Mouse (Mus musculus) erythroblast, adult 5-6 weeks (primary cell): ENCODE measurements around the gene Slc7a11. TPM values are rescaled to one million over a fixed set of nuclear protein-coding genes. Genes with fewer than 3 reads are reported as not detected.

Experiments
- ATAC-seq: replicated peaks from 2 replicates; pipeline ENCODE4 v1.8.0; 2016; ENCODE audit warnings: moderate number of reproducible peaks, mild to moderate bottlenecking, moderate TSS enrichment, inconsistent platforms; ENCODE audit not compliant: poor library complexity, low FRiP score, severe bottlenecking
- total RNA-seq, 2 experiments: library from RNA; stranded (forward) in 1 of 2; stranded (reverse) in 1 of 2; fragments of 150-400 nt in 1 of 2; fragments of 200-764, 138-1000 nt in 1 of 2; gene quantifications; 2 replicates each; pipeline versions ENCODE4 v1.2.3 to v1.2.4; 2015 to 2017; ENCODE audit warnings: low replicate concordance in 2 of 2

The Slc7a11 gene
- total RNA-seq, 2 experiments from 2014 or later = 2.5 to 4.2 TPM

DNA sequence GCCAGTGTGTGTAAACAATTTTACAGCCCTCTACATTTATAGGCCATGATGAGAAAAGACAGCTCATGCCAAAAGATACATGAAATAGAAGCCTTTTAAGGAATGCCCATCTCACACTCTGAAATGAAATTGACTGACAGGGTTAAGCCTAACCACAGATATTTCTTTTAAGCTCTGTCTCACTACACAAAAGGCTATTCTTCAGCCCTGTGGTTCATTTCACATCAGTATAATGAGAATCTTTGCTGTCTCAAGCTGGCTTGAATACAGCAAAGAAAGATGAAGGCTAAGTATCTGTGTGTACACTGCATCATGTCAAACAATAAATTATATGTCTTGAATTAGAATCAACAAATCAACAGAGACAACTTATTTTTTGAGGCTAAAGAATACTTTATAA is 549.5 kb downstream of the Slc7a11 start:
- ATAC-seq = no peak

DNA sequence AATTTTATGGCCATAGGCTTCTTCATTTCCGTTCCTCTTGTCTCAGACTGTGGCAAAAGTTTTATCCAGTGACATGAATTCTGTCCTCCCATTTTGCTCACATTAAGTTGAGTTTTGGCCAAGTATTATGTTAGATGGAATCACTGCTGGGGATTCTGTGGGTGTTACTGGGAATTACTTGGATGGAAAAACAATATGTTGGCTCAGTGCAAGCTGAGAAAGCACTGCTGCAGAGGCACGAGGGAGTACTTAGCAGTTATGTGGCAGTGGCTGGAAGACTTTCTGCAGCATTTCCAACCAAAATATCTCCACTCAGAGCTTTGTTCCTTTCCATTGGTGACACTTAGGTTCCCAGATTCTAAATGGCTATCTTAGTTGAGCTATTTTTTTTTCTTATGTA is 556.1 kb downstream of the Slc7a11 start:
- no peak for ATAC-seq

DNA sequence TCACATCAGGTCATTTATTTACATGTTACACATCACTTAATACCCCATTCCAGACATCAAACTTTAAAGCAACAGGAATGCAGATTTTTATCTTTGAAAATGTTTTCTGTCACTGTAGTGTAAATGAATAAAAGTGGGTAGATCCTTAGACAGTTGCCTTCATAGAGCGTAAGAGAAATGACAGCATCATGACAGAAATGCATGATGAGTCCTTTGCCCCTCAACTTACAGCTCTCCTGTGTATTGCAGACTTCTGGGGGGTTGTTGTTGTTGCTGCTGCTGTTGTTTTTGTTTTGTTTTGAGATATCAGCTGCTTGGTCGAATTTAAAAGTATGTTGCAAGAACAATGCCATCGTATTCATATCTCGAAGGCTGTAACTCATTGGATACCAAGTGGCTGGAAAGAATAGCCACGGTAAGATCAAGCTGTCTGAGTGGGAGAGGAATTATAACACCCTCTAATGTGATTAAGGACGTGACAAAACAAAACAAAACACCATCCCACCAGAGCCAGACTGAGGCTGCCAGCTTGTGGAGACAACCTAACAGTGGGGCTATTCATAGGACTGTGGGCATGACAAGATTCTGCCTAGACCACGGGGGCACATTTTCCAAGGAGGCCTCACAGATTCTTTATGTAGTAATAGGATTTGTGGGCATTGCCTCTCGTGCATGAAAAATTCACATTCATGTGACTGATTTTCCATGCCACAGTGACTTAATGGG is 557.0 kb downstream of the Slc7a11 start:
- no peak for ATAC-seq

DNA sequence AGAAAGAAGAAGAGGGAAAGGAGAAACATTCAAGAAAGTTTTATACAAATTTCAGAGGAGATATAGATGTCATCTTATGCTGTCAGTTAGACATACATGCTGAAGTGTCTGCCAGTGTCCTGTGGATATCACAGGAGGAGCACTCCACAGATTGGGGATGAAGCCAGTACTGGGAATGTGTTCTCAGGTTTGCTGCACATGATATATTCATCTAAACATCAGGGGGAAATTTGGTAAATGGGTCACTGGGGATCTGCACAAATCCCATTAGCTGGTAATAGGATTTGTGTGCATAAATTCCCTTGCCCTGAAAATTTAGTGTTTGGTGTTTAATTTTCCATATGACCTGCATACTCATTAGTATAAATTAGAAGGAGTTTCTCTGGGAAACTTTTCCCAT is 562.9 kb downstream of the Slc7a11 start:
- ATAC-seq = no peak

DNA sequence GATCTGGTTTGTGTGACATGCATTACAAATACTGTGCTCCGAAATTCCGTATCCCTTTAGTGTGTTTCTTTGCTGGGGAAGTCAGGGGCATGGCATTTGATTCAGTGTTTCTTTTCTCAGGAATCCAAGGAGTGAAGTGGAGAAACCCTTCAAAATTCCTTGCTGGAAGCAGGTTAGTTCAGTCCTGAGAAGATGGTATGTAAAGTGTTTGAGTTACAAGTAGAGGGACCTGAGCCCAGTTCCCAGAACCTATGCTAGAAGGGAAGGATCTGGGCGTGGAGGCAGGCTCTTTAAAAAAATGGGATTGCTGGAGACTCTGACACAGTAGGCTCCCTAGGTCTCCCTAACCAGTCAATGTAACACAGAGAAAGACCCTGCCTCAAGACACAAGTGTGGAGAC is 572.6 kb downstream of the Slc7a11 start:
- ATAC-seq = no peak

DNA sequence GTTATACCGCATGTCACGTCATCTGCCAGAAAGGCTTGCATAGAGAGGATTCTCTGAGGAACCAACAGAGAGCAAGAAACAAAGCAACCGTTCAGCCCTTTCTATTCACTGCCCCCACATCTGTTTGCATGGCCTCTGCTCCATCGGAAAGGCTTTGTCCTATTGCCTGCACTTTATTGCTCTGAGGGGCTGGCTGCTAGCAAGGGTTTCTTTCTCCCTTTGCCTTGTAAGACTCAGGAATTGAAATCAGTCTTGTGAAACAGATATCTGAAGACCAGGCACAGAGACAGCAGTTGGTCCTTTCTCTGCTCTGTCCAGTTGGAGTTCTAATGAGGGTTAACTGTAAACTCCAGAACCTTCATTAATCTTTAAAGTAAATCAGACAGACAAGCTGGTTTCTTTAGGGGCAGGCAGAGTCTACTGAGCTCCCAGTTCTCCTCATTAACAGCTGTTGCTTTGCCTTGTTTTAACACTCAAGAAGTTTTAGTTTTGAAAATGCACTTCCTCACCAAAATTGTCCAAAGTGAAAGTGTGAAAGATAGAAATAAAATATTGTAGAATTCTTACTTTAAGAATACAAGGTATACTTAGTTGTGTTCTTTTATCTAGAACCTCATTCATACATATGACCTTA is 575.3 kb downstream of the Slc7a11 start:
- no peak for ATAC-seq

- ATAC-seq = no peak
These were observed 576.1 kb downstream of the Slc7a11 start for GRCm38 (mm10) chr3:49867147-49867950.

DNA sequence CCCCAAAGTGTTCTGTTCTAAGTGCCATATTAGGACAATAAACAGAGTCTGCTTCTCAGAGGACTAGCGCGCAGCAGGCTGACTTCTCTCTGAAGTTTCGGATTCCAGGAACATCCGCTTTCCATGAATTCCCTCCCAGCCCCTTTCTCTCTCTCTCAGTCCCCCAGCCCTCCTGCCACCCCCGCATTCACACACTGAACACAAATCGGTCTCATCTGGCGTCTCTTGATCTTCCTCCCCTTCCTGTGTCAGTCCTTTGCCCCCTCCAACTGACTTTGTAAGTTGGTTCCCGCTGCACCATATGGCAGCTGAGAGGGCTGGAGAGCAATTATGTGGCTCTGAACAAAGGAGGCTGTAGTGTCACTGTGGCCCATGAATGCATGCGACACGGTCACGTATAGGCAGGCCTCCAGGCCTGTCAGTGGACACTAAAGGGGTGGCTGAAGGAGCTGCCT is 577.3 kb downstream of the Slc7a11 start:
- no peak for ATAC-seq

- ATAC-seq = no peak
These were observed 586.6 kb downstream of the Slc7a11 start for GRCm38 (mm10) chr3:49856797-49857196.

DNA sequence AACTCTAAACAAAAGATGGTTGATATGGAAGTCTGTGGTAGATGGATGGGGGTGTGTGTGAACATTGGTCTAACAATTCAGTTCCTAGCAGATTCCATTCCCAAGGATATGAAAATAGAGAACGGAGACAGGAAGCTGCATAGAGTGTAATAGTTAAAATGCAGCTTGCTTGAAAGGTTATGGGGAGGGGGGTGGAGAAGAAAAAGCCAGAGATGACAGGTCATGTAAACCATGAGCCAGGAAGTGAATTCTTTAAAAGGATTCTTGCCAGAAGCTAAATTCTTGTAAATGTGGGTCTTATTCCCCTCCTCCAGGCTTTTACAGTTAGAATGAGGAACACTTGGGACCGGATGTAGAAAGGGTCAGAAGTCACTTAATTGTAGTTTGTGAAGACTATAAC is 589.1 kb downstream of the Slc7a11 start:
- ATAC-seq = no peak

GRCm38 (mm10) chr3:49842971-49843370 is 600.4 kb downstream of the Slc7a11 start:
- ATAC-seq = no peak
